ENCODE assay signal across 8 mouse cellular contexts in genomic region chr1:82476256-82476655, GRCm38 (mm10).
DNase-seq lines count a peak whose midpoint lies in the region; ATAC-seq and TF ChIP-seq lines count a peak whose summit lies in the region.

No protein-coding gene starts in this region.

- no peak overlapping the region for H3K9ac ChIP-seq in lung, embryonic 15.5 days
- no peak overlapping the region for H3K9ac ChIP-seq in embryonic facial prominence, embryonic 15.5 days
- H3K9ac ChIP-seq in hindbrain, postnatal 0 days (replicated peaks; ENCODE audit: low read length), result no peak overlapping the region
- H3K9ac ChIP-seq in intestine, embryonic 15.5 days, result no peak overlapping the region

- H3K4me3 ChIP-seq in lung, embryonic 15.5 days, result no peak overlapping the region
- H3K4me3 ChIP-seq in embryonic facial prominence, embryonic 15.5 days (replicated peaks), result no peak overlapping the region
- H3K4me3 ChIP-seq in hindbrain, postnatal 0 days (ENCODE audit: low read length), result no peak overlapping the region
- H3K4me3 ChIP-seq in intestine, embryonic 15.5 days (replicated peaks), result no peak overlapping the region

- no peaks in the 10 kb centered on the region for H3K9me3 ChIP-seq in lung, embryonic 15.5 days
- H3K9me3 ChIP-seq in embryonic facial prominence, embryonic 15.5 days (replicated peaks), result no peaks in the 10 kb centered on the region
- H3K9me3 ChIP-seq in hindbrain, postnatal 0 days (ENCODE audit: low read length), result no peaks in the 10 kb centered on the region
- H3K9me3 ChIP-seq in intestine, embryonic 15.5 days, result no peaks in the 10 kb centered on the region

- H3K27ac ChIP-seq in lung, embryonic 15.5 days, result no peak overlapping the region; the same call in 1 of the 2 replicates
- H3K27ac ChIP-seq in embryonic facial prominence, embryonic 15.5 days (replicated peaks), result no peak overlapping the region
- H3K27ac ChIP-seq in hindbrain, postnatal 0 days, result no peak overlapping the region; the same call in 1 of the 2 replicates
- no peak overlapping the region for H3K27ac ChIP-seq in intestine, embryonic 15.5 days

- DNase-seq in adrenal gland, postnatal 14 days, result peak; percentile 58
- DNase-seq in adrenal gland, postnatal 4 days (ENCODE audit: low spot score in 2 of 2), result no peak
- no peak for DNase-seq in lung, postnatal 14 days
- DNase-seq in hindbrain, postnatal 0 days (ENCODE audit: low spot score), result peak; percentile 85
- DNase-seq in neural tube, embryonic 10.5 days (ENCODE audit: extremely low spot score, low spot score), result peak; percentile 58

- no peaks in the 10 kb centered on the region for H3K36me3 ChIP-seq in lung, embryonic 15.5 days
- no peaks in the 10 kb centered on the region for H3K36me3 ChIP-seq in embryonic facial prominence, embryonic 15.5 days
- H3K36me3 ChIP-seq in hindbrain, postnatal 0 days (ENCODE audit: insufficient read depth, low read length), result no peaks in the 10 kb centered on the region
- H3K36me3 ChIP-seq in intestine, embryonic 15.5 days, result no peaks in the 10 kb centered on the region

- peaks cover 10% of the 10 kb centered on the region; the same call in 1 of the 2 replicates for H3K4me1 ChIP-seq in lung, embryonic 15.5 days
- no peaks in the 10 kb centered on the region for H3K4me1 ChIP-seq in embryonic facial prominence, embryonic 15.5 days
- no peaks in the 10 kb centered on the region for H3K4me1 ChIP-seq in hindbrain, postnatal 0 days (ENCODE audit: insufficient read depth, low read length)
- no peaks in the 10 kb centered on the region for H3K4me1 ChIP-seq in intestine, embryonic 15.5 days (replicated peaks)

- 36% methylated on average over 11 of the region's 11 CpGs for WGBS in lung, embryonic 15.5 days
- WGBS in embryonic facial prominence, embryonic 15.5 days, result 28% methylated on average over 11 of the region's 11 CpGs
- WGBS in hindbrain, postnatal 0 days, result 36% methylated on average over 11 of the region's 11 CpGs
- WGBS in intestine, embryonic 15.5 days, result 47% methylated on average over 11 of the region's 11 CpGs

- peak overlapping the region; percentile 15; the same call in 1 of the 2 replicates for H3K4me2 ChIP-seq in lung, embryonic 15.5 days
- H3K4me2 ChIP-seq in embryonic facial prominence, embryonic 15.5 days (replicated peaks), result peak overlapping the region; percentile 15; the same call in 1 of the 2 replicates
- H3K4me2 ChIP-seq in hindbrain, postnatal 0 days (ENCODE audit: low read depth, low read length), result peak overlapping the region; percentile 0
- no peak overlapping the region for H3K4me2 ChIP-seq in intestine, embryonic 15.5 days (replicated peaks)

- no peak for ATAC-seq in lung, embryonic 15.5 days (ENCODE audit: borderline replicate concordance, extremely low read depth, low FRiP score, low TSS enrichment)
- no peak for ATAC-seq in embryonic facial prominence, embryonic 15.5 days (ENCODE audit: insufficient number of reproducible peaks, low FRiP score, low TSS enrichment, low read depth)
- ATAC-seq in hindbrain, postnatal 0 days, result peak; percentile 61
- ATAC-seq in intestine, embryonic 15.5 days, result no peak

- TF ChIP-seq CTCF in hindbrain, postnatal 0 days (IDR thresholded peaks at IDR 0.05; ENCODE audit: low read depth), result peak; percentile 97

- H3K27me3 ChIP-seq in lung, embryonic 15.5 days, result no peaks in the 10 kb centered on the region
- H3K27me3 ChIP-seq in embryonic facial prominence, embryonic 15.5 days, result no peaks in the 10 kb centered on the region
- H3K27me3 ChIP-seq in hindbrain, postnatal 0 days (ENCODE audit: insufficient read depth, low read length), result no peaks in the 10 kb centered on the region
- no peaks in the 10 kb centered on the region for H3K27me3 ChIP-seq in intestine, embryonic 15.5 days (replicated peaks)

Comparison
In these comparisons a context has a peak if more than half of its experiments do, and no peak if none do; other contexts are left out.
1. DNase-seq: peak in adrenal gland, postnatal 14 days (single experiment), hindbrain, postnatal 0 days (single experiment) and neural tube, embryonic 10.5 days (single experiment); none in adrenal gland, postnatal 4 days (0 of 2) and lung, postnatal 14 days (single experiment).